Mouse (Mus musculus): ENCODE measurements around the gene Armcx6.

DNA sequence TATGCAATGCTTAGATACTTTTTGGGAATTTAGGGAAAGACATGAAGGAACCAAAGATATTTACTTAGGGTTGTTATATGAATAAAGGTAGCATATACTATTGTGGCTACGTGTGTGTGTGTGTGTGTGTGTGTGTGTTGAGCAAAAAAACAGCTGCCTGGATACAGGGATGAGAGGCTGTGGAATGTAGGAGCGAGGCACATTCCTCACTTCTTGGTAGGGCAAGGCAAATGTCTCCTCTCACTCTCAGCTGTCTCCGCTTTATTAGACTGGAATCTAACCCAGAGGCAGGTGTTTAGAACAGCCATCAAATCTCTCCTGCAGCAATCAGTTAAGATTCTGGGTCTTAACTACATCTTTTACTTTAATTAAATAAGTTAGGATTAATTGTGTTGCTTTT lies 34.4 kb downstream of the Armcx6 start:
- TF ChIP-seq CTCF (IDR thresholded peaks at IDR 0.05; ENCODE audit: insufficient read depth, low read depth, low read length) = no peak
- TF ChIP-seq POLR2A (IDR thresholded peaks at IDR 0.05; ENCODE audit: insufficient read depth, low read depth, low read length) = no peak
